Mouse (Mus musculus): ENCODE results near the gene Kif28. TPM values are rescaled to one million over a fixed set of nuclear protein-coding genes. Genes with fewer than 3 reads are reported as not detected.

Kif28 gene
- polyA plus RNA-seq, 1 experiment = not detected

- TF ChIP-seq POLR2A (IDR thresholded peaks at IDR 0.05; ENCODE audit: borderline replicate concordance, low read depth, low read length) (no peak), CTCF (IDR thresholded peaks at IDR 0.05; ENCODE audit: low read depth, low read length) (no peak)
- no peak overlapping the region for H3K27ac ChIP-seq (ENCODE audit: insufficient read depth, low read depth, low read length)
- H3K4me3 ChIP-seq (ENCODE audit: insufficient read depth, low read length) = no peak overlapping the region
- peaks cover 6% of the 10 kb centered on the region for H3K4me1 ChIP-seq (ENCODE audit: control insufficient read depth, insufficient read depth, low read length)
Measured at GRCm38 (mm10) chr1:179679326-179679725, 65.7 kb downstream of the Kif28 start.

GRCm38 (mm10) chr1:179677031-179677430, 68.0 kb downstream of the Kif28 start:
- Histone ChIP-seq H3K27ac (ENCODE audit: insufficient read depth, low read depth, low read length) (no peak overlapping the region), H3K4me3 (ENCODE audit: insufficient read depth, low read length) (no peak overlapping the region), H3K4me1 (ENCODE audit: control insufficient read depth, insufficient read depth, low read length) (peaks cover 6% of the 10 kb centered on the region)
- TF ChIP-seq POLR2A (IDR thresholded peaks at IDR 0.05; ENCODE audit: borderline replicate concordance, low read depth, low read length) = no peak
- no peak for TF ChIP-seq CTCF (IDR thresholded peaks at IDR 0.05; ENCODE audit: low read depth, low read length)

GRCm38 (mm10) chr1:179674355-179674754, 70.7 kb downstream of the Kif28 start:
- no peak overlapping the region for H3K4me3 ChIP-seq (ENCODE audit: insufficient read depth, low read length)
- no peak overlapping the region for H3K27ac ChIP-seq (ENCODE audit: insufficient read depth, low read depth, low read length)
- TF ChIP-seq POLR2A (IDR thresholded peaks at IDR 0.05; ENCODE audit: borderline replicate concordance, low read depth, low read length) (no peak), CTCF (IDR thresholded peaks at IDR 0.05; ENCODE audit: low read depth, low read length) (no peak)
- peaks cover 6% of the 10 kb centered on the region for H3K4me1 ChIP-seq (ENCODE audit: control insufficient read depth, insufficient read depth, low read length)

GRCm38 (mm10) chr1:179668836-179669537, 76.1 kb downstream of the Kif28 start:
- Histone ChIP-seq H3K27ac (ENCODE audit: insufficient read depth, low read depth, low read length) (no peak overlapping the region), H3K4me3 (ENCODE audit: insufficient read depth, low read length) (peak overlapping the region; percentile 77), H3K4me1 (ENCODE audit: control insufficient read depth, insufficient read depth, low read length) (no peaks in the 10 kb centered on the region)
- TF ChIP-seq CTCF (IDR thresholded peaks at IDR 0.05; ENCODE audit: low read depth, low read length) (no peak), POLR2A (IDR thresholded peaks at IDR 0.05; ENCODE audit: borderline replicate concordance, low read depth, low read length) (no peak)

GRCm38 (mm10) chr1:179668013-179668805, 76.9 kb downstream of the Kif28 start, which contains the start of gene Sccpdh:
TSS of gene Sccpdh (plus strand) at chr1:179668210.
- Histone ChIP-seq H3K4me1 (ENCODE audit: control insufficient read depth, insufficient read depth, low read length) (no peaks in the 10 kb centered on the region), H3K4me3 (ENCODE audit: insufficient read depth, low read length) (peak within 1 kb of the TSS; percentile 77), H3K27ac (ENCODE audit: insufficient read depth, low read depth, low read length) (no peak within 1 kb of the TSS)
- TF ChIP-seq CTCF (IDR thresholded peaks at IDR 0.05; ENCODE audit: low read depth, low read length) = no peak
- TF ChIP-seq POLR2A (IDR thresholded peaks at IDR 0.05; ENCODE audit: borderline replicate concordance, low read depth, low read length) = no peak

- Histone ChIP-seq H3K4me1 (ENCODE audit: control insufficient read depth, insufficient read depth, low read length) (no peaks in the 10 kb centered on the region), H3K27ac (ENCODE audit: insufficient read depth, low read depth, low read length) (no peak overlapping the region), H3K4me3 (ENCODE audit: insufficient read depth, low read length) (peak overlapping the region; percentile 77)
- TF ChIP-seq CTCF (IDR thresholded peaks at IDR 0.05; ENCODE audit: low read depth, low read length) (no peak), POLR2A (IDR thresholded peaks at IDR 0.05; ENCODE audit: borderline replicate concordance, low read depth, low read length) (no peak)
Measured at GRCm38 (mm10) chr1:179667450-179667849, 77.6 kb downstream of the Kif28 start.

- Histone ChIP-seq H3K4me3 (ENCODE audit: insufficient read depth, low read length) (no peak overlapping the region), H3K27ac (ENCODE audit: insufficient read depth, low read depth, low read length) (no peak overlapping the region), H3K4me1 (ENCODE audit: control insufficient read depth, insufficient read depth, low read length) (no peaks in the 10 kb centered on the region)
- TF ChIP-seq POLR2A (IDR thresholded peaks at IDR 0.05; ENCODE audit: borderline replicate concordance, low read depth, low read length) = no peak
Measured at GRCm38 (mm10) chr1:179666971-179667370, 78.1 kb downstream of the Kif28 start.

- no peak for TF ChIP-seq POLR2A (IDR thresholded peaks at IDR 0.05; ENCODE audit: borderline replicate concordance, low read depth, low read length)
- TF ChIP-seq CTCF (IDR thresholded peaks at IDR 0.05; ENCODE audit: low read depth, low read length) = no peak
- Histone ChIP-seq H3K27ac (ENCODE audit: insufficient read depth, low read depth, low read length) (no peak overlapping the region), H3K4me1 (ENCODE audit: control insufficient read depth, insufficient read depth, low read length) (no peaks in the 10 kb centered on the region), H3K4me3 (ENCODE audit: insufficient read depth, low read length) (no peak overlapping the region)
Measured at GRCm38 (mm10) chr1:179664309-179664930, 80.7 kb downstream of the Kif28 start.

GRCm38 (mm10) chr1:179663065-179663464, 82.0 kb downstream of the Kif28 start:
- no peak overlapping the region for H3K27ac ChIP-seq (ENCODE audit: insufficient read depth, low read depth, low read length)
- no peak overlapping the region for H3K4me3 ChIP-seq (ENCODE audit: insufficient read depth, low read length)
- TF ChIP-seq CTCF (IDR thresholded peaks at IDR 0.05; ENCODE audit: low read depth, low read length) (no peak), POLR2A (IDR thresholded peaks at IDR 0.05; ENCODE audit: borderline replicate concordance, low read depth, low read length) (no peak)
- H3K4me1 ChIP-seq (ENCODE audit: control insufficient read depth, insufficient read depth, low read length) = no peaks in the 10 kb centered on the region

GRCm38 (mm10) chr1:179651224-179651623, 93.8 kb downstream of the Kif28 start:
- H3K27ac ChIP-seq (ENCODE audit: insufficient read depth, low read depth, low read length) = no peak overlapping the region
- H3K4me3 ChIP-seq (ENCODE audit: insufficient read depth, low read length) = no peak overlapping the region
- TF ChIP-seq POLR2A (IDR thresholded peaks at IDR 0.05; ENCODE audit: borderline replicate concordance, low read depth, low read length) (no peak), CTCF (IDR thresholded peaks at IDR 0.05; ENCODE audit: low read depth, low read length) (no peak)
- peaks cover 7% of the 10 kb centered on the region; the same call in 1 of the 2 replicates for H3K4me1 ChIP-seq (ENCODE audit: control insufficient read depth, insufficient read depth, low read length)

Measured in bone marrow macrophage, adult 2 months (primary cell).